Mouse (Mus musculus): ENCODE measurements around the gene Ier3.

The Ier3 gene

DNA sequence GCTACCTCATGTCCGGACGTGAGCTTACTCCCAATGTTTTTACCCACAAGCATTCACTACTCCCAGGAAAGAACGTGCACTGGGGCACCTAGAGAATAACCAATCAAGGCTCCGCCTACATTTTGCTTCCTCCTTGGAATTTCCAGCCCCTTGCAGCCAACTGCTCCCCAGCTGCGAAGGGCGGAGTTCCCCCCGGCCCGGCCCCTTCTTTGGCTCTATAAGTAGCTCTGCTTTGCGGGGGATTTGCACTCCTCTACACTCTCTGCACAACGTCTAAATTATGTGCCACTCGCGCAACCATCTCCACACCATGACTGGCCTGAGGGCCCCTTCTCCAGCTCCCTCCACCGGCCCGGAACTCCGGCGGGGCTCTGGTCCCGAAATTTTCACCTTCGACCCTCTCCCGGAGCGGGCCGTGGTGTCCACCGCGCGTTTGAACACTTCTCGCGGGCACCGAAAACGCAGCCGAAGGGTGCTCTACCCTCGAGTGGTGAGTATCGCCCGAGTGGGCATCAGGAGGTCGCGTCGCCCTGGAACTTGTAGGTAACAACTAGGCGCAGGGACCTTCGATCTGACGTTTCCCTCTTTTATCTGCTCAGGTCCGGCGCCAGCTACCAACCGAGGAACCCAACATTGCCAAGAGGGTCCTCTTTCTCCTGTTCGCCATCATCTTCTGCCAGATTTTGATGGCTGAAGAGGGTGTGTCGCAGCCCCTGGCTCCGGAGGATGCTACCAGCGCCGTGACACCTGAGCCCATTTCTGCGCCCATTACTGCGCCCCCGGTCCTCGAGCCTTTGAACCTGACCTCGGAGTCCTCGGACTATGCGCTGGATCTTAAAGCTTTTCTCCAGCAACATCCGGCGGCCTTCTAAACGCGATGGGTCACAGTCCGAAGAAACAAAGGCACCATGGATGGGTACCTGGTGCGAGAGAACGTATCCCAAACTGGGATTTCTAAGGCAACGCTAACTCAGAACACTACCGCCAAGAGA, at the start of gene Ier3:
TSS of gene Ier3 (plus strand) at position 246 of the 992 bp plus-strand sequence.
- DNase-seq: peak; percentile 54

DNA sequence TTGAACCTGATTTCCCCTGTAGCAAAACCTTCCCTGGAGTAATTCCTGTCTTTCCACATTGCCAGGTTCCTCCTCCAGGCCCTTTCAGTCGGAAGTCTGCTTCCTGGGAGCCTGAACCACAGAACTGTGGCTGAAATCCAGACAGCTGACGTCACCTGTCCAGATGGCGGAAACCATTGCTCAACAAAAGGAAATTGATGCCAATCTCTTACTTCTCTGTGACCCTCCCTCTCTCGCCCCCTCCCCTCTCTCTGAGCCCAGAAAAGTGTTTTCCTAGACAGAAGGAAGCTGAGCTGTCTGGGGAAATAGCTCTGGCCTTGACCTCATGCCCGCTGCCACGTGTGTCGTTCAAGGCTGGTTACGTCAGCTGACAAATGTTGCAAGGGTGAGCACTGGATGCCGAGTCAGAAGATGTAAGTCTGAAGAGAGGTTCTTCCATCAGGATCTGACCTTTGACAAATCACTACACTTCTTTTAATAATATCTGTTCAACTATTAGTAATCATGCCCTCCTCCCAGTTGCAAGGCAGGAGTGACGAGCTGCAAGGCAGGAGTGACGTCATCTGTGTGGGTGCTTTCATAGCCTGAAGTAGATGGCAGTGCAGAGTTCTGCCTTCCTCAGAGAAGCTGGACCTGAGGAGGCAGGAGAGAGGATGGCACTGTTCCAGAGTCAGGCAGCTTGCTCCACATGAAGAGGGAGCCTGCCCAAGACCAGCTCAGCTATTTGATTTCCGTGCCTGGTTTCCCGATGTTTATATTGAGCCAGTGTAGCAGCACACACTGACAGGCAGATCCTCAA, 44.5 kb upstream of the Ier3 start:
- peak; percentile 82 for DNase-seq

DNA sequence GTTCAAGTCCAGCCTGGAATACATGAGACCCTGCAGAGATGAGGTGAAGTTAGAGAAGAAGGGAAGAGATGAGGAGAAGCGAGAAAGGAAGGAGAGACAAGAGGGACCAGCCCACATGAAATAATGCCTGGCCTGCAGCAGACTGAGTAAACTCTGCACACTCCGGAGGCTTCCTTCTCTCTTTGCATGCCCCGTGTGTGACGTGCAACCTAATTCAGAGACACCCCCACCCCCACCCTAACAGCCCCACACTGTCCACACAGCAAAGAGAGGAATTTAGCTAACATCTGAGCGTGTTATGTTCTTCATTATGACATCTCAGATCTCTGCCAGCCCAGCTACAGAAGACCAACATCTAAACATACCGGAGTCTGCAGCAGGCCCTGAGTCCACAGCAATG, 42.5 kb upstream of the Ier3 start:
- no peak for DNase-seq

DNA sequence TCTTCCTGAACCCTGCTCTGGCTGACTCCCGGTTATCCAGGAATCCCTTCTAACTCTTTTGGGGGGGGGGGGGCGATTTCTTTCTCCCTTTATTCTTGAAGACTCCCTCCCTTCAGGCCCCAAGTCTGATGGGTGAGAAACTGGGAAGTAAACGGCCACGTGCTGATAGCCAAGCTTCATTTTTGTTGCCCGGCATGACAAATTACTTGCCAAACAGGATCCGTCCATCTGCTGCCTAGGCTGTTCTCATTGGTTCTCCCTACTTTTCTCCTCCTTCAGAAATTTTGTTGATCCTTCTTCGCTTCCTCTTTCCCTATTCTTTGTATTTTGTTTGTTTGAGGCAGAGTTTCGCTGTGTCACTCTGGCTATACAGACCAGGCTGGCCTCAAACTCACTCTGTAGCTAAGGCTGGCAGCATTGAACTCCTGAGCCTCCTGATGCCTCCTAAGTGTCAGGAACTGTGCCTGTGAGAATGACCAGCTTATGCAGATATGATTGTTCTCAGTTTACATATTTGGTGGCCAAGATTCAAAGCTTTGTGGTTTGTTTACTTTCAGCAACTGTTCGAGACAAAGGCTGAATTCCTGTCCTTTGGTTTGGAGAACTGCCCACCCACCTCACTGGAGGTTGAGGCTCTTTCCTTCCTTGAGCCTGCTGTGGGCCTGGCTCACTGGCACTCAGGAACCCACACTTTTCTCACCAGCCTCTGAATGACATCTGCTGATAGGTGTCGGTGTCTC, 41.8 kb upstream of the Ier3 start:
- DNase-seq: no peak

DNA sequence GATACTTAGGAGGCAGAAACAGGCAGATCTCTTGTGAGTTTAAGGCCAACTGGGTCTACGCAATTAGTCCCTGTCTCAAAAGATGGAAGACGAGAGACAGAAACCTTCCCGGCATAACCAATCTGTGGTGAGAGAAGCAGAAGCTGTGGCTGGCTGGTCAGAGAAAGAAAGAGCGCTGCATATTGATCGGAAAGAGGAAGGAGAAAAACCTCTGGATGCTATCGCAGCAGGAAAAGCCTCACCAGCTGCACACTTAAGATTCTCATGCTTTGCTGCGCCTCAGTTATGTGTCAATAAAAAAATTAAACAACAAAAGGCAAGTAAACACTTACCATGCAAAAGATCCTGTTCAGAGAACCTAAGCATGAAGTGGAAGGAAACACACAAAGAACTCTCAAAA, 41.1 kb upstream of the Ier3 start:
- no peak for DNase-seq

DNA sequence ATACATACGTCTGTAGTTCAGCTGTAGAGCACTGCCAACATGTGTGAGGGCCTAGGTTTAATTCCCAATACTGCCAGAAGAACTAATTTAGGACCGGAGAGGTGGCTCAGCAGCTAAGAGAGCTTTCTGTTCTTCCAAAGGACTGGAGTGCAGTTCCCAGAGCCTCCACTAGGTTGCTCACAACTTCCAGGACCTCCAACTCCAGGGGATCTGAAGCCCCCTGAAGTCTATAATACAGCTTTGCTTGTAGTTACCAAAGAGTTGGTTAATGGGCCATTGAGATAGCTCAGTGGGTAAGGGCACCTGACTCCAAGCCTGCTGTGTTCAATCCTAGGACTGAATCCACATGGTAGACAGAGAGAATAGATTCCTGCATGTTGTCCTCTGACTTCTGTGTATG, 39.1 kb upstream of the Ier3 start:
- no peak for DNase-seq

DNA sequence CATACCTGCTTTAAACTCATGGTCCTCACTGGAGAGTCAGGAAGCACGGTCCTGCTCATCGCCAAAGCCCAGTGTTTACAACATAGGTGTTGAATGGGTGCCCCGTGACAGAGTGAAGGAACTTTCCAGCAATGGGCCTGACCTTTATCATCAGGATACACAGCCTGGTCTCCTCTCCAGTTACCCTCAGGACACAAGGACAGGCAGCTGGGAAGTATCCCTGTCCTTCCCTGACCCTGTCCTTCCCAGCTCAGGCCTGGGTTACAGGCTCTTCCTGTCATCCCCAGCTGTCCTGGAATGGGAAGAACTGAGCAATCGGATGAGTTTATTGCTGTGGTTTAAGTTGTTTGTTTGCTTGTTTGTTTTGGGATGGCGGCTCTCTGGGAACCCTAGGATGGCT, 38.6 kb upstream of the Ier3 start:
- DNase-seq: no peak

DNA sequence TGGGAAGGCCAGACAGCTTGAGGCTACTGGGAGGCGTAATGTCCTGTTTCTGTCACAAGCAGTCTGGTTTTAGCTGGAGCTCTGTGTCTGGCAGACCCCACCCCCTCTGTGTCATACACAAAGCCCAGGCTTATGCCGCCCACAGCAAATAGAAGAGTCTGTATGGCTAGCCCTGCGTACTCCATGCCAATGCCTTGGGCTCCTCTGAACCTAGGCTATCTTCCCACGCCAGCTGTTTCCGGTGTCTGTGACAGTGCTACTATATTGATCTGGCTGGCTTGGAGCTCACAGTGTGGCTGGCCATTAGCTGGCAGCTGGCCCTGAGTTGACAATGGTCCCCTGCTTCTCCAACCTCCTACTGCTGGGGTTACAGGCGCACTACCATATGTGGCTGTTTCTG, 37.5 kb upstream of the Ier3 start:
- no peak for DNase-seq

DNA sequence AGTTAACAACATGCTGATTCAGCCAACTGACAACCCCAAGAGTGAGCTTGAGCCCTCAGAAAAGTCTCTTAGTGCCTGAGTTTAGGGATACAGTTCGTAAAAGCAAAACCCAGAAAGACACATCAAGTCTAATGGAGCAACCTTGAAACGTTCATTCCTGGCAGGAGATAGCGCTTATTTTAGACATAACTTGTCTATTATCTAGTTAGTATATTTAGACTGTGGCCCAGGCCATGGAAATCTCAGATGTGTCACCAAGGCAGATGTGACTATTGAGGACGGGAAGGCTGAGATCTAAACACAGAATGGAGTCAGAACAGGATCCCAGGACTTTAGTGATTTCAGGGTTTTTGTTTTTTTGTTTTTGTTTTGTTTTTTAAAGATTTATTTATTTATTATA, 36.3 kb upstream of the Ier3 start:
- no peak for DNase-seq

DNA sequence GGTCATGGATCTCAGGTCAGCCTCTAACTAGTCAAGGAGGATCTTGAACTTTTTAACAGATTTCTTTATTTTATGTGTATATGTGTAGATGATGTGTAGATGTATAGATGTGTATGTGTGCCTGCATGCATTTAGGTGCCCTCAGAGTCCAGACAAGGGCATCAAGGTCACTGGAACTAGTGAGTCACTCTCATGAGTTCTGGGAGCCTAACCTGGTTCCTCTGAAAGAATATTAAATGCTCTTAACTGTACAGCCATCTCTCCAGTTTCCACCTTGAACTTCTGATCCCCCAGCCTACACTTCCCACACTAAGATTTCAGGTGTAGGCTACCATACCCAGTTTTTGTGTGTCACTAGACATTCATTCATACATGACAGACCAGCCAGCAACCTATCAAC, 34.0 kb upstream of the Ier3 start:
- no peak for DNase-seq

DNA sequence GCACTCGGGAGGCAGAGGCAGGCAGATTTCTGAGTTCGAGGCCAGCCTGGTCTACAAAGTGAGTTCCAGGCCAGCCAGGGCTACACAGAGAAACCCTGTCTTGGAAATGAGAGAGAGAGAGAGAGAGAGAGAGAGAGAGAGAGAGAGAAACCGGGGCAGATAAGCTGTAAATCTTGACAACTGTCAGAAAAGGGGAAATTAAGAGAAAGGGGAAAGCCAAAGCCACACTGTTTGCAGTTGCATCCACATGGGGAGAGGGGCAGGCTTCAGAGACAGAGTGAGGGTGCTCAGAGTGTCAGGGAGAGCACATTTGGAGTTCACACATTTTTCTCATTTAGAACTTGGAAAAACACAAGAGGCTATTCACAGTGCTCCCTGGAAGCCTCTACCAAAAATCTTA, 33.5 kb upstream of the Ier3 start:
- DNase-seq: no peak

DNA sequence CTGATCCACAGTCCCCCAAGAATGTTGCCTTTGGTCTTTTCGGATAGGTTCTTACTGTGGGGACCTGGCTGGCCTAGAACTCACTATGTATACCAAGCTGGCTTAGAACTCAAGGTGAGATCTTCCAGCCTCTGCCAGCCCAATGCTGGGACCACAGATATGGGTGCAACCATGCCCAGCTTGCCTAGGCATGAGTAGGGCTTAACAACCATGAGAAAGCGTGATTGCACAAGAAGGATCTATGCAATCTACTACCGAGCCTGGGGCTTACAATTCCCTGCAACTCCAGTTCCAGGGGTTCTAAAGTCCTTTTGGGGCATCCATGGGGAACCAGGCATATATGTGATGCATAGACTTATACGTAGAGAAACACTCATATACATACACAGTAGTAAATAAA, 30.6 kb upstream of the Ier3 start:
- DNase-seq: no peak

DNA sequence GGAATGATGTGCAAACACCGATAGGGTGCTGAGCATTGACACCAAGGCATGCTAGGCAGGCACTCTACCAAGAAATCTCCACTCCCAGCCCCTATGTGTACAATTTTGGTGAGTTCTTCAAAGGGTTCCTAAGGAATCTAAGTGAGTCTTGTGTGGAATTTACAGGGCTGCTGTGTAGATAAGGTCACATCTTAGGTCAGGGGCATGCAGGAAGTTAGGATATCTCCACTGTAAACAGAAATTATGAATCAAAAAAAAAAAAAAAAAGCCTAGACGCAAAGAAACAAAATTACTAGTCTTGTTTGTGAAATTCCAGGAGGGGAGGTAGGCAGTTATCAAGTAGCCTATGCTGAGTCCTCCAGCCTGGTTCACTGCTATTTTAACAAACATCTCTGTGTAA, 28.6 kb upstream of the Ier3 start:
- no peak for DNase-seq

DNA sequence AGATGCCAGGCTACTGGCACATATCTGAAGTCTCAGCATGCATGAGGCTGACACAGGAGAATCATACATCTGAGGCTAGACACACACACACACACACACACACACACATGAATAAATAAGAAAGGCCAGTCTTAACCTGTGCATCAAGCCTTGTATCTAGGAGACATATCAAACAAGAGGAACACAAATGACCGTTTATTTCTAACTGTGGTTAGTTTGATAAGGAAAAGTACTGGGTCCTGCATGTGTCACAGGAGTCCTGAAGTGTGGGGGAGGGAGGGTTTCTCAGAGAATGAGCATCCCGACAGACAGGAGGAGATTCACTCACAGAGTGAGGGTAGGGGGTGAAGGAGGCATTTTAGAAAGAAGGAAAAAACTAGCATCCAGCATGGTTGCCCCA, 26.4 kb upstream of the Ier3 start:
- DNase-seq: no peak

DNA sequence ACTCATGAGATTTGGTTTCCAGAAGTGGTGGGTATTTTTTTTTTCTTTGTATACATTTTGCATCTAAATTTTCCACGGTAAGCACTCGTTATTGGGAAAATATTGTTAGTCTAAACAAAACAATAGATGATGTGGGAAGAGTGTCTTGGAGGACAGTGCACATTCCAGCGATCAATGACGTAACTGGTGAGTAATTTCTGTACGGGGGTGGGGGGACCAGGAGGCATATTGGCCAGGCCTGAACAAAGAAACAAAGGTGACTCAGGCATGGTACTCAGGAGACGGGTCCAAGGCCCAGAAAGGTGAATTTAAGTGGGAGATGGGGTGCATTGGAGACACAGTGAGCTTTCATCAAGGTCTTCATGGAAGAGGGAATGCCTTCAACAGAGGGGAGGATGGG, 25.8 kb upstream of the Ier3 start:
- DNase-seq: no peak

DNA sequence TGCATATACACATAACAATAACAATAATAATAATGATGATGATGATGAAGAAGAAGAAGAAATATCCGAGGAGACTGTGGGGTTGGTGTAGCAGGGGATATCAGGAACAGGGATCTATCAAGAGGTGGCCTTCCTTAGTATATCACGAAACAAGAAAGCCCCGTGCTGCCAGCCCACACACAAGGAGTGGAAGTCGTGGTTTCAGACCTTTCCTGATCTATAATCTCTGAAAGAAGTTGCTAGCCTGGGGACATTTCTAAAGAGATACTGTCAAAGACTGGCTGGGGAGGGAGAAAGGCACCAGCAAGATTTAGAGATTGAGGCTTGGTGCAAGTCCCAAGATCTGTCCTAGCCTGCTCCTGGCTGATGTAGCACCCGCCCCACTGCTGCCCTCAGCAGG, 24.6 kb upstream of the Ier3 start:
- no peak for DNase-seq

DNA sequence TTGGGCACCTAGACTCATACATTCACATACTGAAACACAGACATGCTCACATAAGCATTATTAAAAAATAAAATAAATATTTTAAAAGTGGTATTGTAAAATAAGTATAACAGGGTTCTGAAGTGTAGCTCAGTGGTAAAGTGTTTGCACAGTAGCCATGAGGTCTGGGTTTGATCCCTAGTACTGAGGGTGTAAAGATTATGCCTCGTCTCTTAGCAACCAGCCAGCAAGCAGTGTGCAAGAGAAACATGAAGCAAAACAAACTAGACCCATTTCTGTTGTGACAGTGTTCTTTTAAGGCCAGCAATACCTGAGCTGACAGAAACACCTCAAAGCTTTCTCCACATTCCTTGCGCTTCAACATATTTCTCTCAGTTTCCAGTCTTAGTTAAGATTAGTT, 20.6 kb upstream of the Ier3 start:
- DNase-seq: no peak

DNA sequence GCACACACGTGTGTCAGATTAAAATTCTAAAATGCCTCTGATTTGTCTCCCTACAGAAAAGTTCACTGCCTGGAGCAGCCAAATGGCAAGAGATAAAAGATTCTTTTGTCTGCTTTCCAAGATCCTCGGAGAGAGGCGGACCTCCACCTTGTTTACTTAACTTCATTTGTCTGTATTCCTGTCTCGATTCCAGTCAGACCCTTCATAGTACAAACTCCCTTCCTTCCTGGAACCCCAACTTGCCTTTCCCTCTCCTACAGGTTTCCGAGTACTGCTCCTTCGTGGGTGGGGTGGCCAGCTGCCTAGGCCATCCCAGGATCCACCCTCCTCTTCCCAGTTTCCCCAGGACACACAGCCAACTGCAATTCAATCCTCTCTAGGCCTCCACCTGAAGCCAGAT, 18.5 kb upstream of the Ier3 start:
- DNase-seq: no peak

DNA sequence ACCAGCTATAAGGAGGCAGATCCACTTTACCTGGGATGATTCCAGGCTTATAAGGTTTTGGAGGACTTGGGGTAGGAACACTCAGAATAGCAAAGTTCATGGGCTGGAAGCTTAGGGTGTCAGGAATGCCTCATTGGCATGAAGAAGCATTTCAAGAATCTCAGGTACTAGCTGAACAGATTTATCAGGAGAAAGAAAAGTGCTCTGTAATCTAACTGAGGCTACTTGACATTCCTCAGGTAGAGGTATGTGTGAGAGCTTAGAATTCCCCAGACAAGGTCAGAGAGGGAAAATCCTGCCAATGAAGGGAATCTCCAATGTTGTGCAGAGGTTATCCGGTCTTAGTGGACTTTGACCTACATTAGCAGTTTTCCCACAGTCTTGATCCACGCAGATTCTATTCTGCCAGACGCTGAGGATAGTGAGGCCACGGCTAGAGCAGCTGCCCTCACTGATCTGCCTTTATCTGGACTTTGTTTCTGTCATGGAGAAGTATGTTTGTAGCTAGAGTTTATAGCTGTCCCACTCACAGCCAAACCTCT, 17.6 kb upstream of the Ier3 start:
- DNase-seq: no peak

DNA sequence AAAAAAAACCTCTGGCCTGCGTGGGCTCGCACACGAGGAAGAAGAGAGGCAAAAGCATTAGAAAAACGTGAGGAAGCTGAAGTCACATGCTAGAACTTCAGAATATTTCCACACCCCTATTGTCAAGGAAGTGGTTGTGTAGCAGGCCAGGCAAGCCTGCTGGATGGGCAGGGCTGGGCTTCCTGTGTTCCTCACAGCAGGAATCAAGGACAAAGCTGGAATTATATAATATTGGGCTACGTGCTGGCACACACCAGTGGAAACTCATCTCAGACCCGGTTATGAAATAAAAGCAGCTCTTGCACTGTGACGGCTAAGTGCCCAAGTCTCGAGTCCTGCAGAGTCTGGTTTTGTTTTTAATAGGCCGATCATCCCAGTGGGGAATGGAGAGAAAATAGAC, 13.4 kb upstream of the Ier3 start:
- no peak for DNase-seq

DNA sequence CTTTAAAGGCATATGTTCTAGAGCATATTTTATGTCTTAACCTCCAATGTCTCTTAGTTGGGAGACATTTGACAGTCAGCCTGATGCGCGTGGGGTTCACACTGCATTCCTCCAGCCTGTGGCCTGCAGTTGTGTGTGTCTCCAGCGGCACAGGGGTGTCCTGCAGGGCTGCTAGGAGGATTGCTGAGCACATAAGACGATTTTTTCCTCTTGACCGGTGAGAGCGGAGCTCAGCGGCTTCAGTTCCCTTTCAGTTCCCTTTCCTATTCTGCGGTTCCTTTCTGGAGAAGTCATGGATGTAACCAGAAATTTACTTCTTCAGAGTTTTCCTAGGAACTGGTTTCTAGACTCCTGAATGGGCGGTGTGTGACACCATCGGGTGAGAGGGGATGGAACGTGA, 12.1 kb upstream of the Ier3 start:
- DNase-seq: no peak

DNA sequence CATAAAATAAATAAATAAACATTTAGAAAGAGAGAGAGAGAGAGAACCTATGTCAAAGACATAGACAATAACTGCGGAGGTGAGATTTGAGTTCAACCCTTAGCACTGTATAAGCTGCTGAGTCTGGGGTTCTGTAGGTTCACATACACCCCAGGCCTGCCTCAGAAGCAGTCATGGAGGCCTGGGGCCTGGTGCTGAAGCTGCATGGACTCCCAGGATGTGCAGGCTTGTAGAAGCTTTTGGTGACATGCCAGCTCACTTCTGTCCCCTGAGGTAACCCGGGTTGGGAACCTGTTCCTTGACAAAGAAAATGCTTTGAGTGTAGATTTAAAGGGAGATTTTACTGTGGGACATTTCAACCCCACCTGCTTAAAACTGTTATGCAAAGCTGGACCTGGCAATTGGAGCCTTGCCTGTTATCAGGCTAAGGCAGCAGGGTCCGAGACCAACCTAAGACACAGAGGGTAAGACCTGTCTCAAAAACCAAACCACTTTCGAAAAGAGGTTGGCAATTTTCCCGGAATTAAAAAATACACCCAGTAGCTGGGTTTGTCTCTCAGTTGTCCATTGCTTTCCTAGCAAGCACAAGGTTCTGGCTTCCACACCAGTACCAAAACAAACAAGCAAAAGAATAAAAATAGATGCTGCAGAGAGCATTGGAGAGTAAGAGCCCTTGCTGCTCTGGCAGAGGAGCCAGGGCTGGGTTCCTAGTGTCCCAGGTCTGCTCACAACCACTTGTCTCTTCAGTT, 10.4 kb upstream of the Ier3 start:
- no peak for DNase-seq
